Mouse (Mus musculus) intestine, embryonic 14.5 days (tissue): Measurements from ENCODE around the gene P4ha1. TPM values are rescaled to one million over a fixed set of nuclear protein-coding genes. Genes with fewer than 3 reads are reported as not detected.

Experiments used
- ATAC-seq: fragments of 200-750 bp; cut with Nextera tagmentation; replicated peaks from 2 replicates; pipeline ENCODE4 v1.8.0; 2017; ENCODE audit warnings: low read depth, moderate number of reproducible peaks, moderate TSS enrichment, moderate library complexity; ENCODE audit not compliant: low FRiP score, low TSS enrichment
- DNase-seq: peaks from one replicate; pipeline ENCODE4 v3.0.0-alpha.2; 2018; ENCODE audit warnings: low spot score
- H3K27ac ChIP-seq: fragments of 300-500 bp; sonication (generic); 2 replicates; pipeline ENCODE4 v1.5.1; 2014; ENCODE audit warnings: low read depth, mild to moderate bottlenecking, control low read depth
- H3K27me3 ChIP-seq: fragments of 300-500 bp; sonication (generic); replicated peaks from 2 replicates; pipeline ENCODE4 v1.6.1; 2014; ENCODE audit warnings: low read length, control low read depth; ENCODE audit not compliant: control insufficient read depth, insufficient read depth
- H3K36me3 ChIP-seq: fragments of 300-500 bp; sonication (generic); 2 replicates; pipeline ENCODE4 v1.6.1; 2014; ENCODE audit warnings: low read length, control low read depth; ENCODE audit not compliant: control insufficient read depth, insufficient read depth
- H3K4me1 ChIP-seq: fragments of 300-500 bp; sonication (generic); replicated peaks from 2 replicates; pipeline ENCODE4 v1.6.1; 2014; ENCODE audit warnings: low read length, control low read depth, mixed read lengths; ENCODE audit not compliant: control insufficient read depth, insufficient read depth
- H3K4me2 ChIP-seq: fragments of 300-500 bp; sonication (generic); 2 replicates; pipeline ENCODE4 v1.6.1; 2014; ENCODE audit warnings: low read length
- H3K4me3 ChIP-seq: fragments of 300-500 bp; sonication (generic); 2 replicates; pipeline ENCODE4 v1.5.1; 2014; ENCODE audit warnings: low read depth, low read length, control low read depth, mixed read lengths
- H3K9ac ChIP-seq: fragments of 300-500 bp; sonication (generic); 2 replicates; pipeline ENCODE4 v1.6.1; 2014; ENCODE audit warnings: mild to moderate bottlenecking, low read length
- H3K9me3 ChIP-seq: fragments of 300-500 bp; sonication (generic); 2 replicates; pipeline ENCODE4 v1.6.1; 2016; ENCODE audit warnings: low read length, control low read depth; ENCODE audit not compliant: control insufficient read depth
- WGBS: fragments of 180-500 bp; shearing (Covaris S2); extraction: QIAGEN DNeasy Blood & Tissue Kit; methylation state at CpG from one replicate; pipeline ENCODE4 v1.1.7; 2014; 5-methylcytosine and 5-hydroxymethylcytosine counted together
- polyA plus RNA-seq: library from polyadenylated mRNA; unstranded; fragments of >200 nt; fragmentation: Nextera tagmentation; extraction: Ambion mirVana; gene quantifications from 2 replicates; pipeline ENCODE4 v1.2.1, GENCODE M21; 2014

Gene P4ha1
- polyA plus RNA-seq, 1 experiment from 2014 or later: 65.2 TPM

- no peak for ATAC-seq
- DNase-seq: no peak
- H3K4me1 ChIP-seq: no peaks in the 10 kb centered on the region
- peaks cover 2% of the 10 kb centered on the region; the same call in 1 of the 2 replicates for H3K9me3 ChIP-seq
- no peaks in the 10 kb centered on the region for H3K36me3 ChIP-seq
- H3K4me3 ChIP-seq: no peak overlapping the region
- no peak overlapping the region for H3K9ac ChIP-seq
- H3K27me3 ChIP-seq: no peaks in the 10 kb centered on the region
- no peak overlapping the region for H3K27ac ChIP-seq
- WGBS: 91% methylated on average over 4 of the region's 4 CpGs
- H3K4me2 ChIP-seq: no peak overlapping the region
These were observed 90.6 kb downstream of the P4ha1 start for GRCm38 (mm10) chr10:59413711-59414110.

GRCm38 (mm10) chr10:59416623-59417022 lies 93.5 kb downstream of the P4ha1 start:
- H3K27ac ChIP-seq: no peak overlapping the region
- H3K4me3 ChIP-seq: no peak overlapping the region
- no peak overlapping the region for H3K4me2 ChIP-seq
- H3K9ac ChIP-seq: no peak overlapping the region
- no peaks in the 10 kb centered on the region for H3K27me3 ChIP-seq
- ATAC-seq (no peak), DNase-seq (no peak)
- H3K36me3 ChIP-seq: no peaks in the 10 kb centered on the region
- WGBS: 81% methylated on average over 3 of the region's 3 CpGs
- no peaks in the 10 kb centered on the region for H3K4me1 ChIP-seq
- peaks cover 2% of the 10 kb centered on the region; the same call in 1 of the 2 replicates for H3K9me3 ChIP-seq

GRCm38 (mm10) chr10:59419516-59419915 lies 96.4 kb downstream of the P4ha1 start:
- H3K4me1 ChIP-seq: no peaks in the 10 kb centered on the region
- no peak overlapping the region for H3K9ac ChIP-seq
- H3K4me2 ChIP-seq: no peak overlapping the region
- H3K27me3 ChIP-seq: no peaks in the 10 kb centered on the region
- no peak overlapping the region for H3K27ac ChIP-seq
- no peaks in the 10 kb centered on the region for H3K9me3 ChIP-seq
- no peak for DNase-seq
- no peak for ATAC-seq
- no peak overlapping the region for H3K4me3 ChIP-seq
- 82% methylated on average over 4 of the region's 4 CpGs for whole genome bisulfite sequencing
- no peaks in the 10 kb centered on the region for H3K36me3 ChIP-seq

Other genes with a start within 250 kb of the P4ha1 start
- gene Sept10, start 101.4 kb upstream of the P4ha1 start, polyA plus RNA-seq: 43.1 and 51.0 TPM in 2 replicates
- 12.4 and 12.6 TPM in 2 replicates for gene Sowahc, start 101.3 kb upstream of the P4ha1 start, polyA plus RNA-seq
- 7.8 and 10.5 TPM in 2 replicates for gene Gm10273, start 72.3 kb downstream of the P4ha1 start, polyA plus RNA-seq
- gene Pla2g12b, start 80.4 kb downstream of the P4ha1 start, polyA plus RNA-seq: 11.6 and 14.2 TPM in 2 replicates
- gene Oit3, start 118.5 kb downstream of the P4ha1 start, polyA plus RNA-seq: 0.61 and 0.86 TPM in 2 replicates